Mouse (Mus musculus): Measurements from ENCODE around the gene Rnf25.
A peak's percentile ranks its signal among the peaks of the same experiment; 100 is the strongest.

- TF ChIP-seq CTCF (IDR thresholded peaks at IDR 0.05; ENCODE audit: low read depth) (peak; percentile 43; the same call in 1 of the 2 replicates), EP300 (IDR thresholded peaks at IDR 0.05; ENCODE audit: low read depth) (no peak)
Observed at GRCm38 (mm10) chr1:74643926-74644325, 42.7 kb upstream of the Rnf25 start.
